Mouse (Mus musculus): ENCODE results near the gene Rpap3. TPM values are rescaled to one million over a fixed set of nuclear protein-coding genes. Genes with fewer than 3 reads are reported as not detected.

The Rpap3 gene
- polyA plus RNA-seq, 1 experiment: 16.4 TPM

- no peak overlapping the region for H3K4me3 ChIP-seq (ENCODE audit: insufficient read depth, poor library complexity, severe bottlenecking)
- no peaks in the 10 kb centered on the region for H3K79me3 ChIP-seq (ENCODE audit: low read depth)
- peaks cover 3% of the 10 kb centered on the region for H3K27me3 ChIP-seq (ENCODE audit: control insufficient read depth, insufficient read depth, insufficient read length)
- H3ac ChIP-seq (ENCODE audit: control insufficient read depth, insufficient read length, low read depth): no peak overlapping the region
- no peaks in the 10 kb centered on the region for H3K79me2 ChIP-seq (ENCODE audit: control insufficient read depth, insufficient read depth)
- no peaks in the 10 kb centered on the region for H3K36me3 ChIP-seq (ENCODE audit: control insufficient read depth, insufficient read depth)
- TF ChIP-seq MAX (IDR thresholded peaks at IDR 0.05) (no peak), MYOD1 (IDR thresholded peaks at IDR 0.05; ENCODE audit: control insufficient read depth, insufficient read length, low read depth) (peak; percentile 90)
These were observed 20.7 kb upstream of the Rpap3 start for GRCm38 (mm10) chr15:97726310-97726709.

DNA sequence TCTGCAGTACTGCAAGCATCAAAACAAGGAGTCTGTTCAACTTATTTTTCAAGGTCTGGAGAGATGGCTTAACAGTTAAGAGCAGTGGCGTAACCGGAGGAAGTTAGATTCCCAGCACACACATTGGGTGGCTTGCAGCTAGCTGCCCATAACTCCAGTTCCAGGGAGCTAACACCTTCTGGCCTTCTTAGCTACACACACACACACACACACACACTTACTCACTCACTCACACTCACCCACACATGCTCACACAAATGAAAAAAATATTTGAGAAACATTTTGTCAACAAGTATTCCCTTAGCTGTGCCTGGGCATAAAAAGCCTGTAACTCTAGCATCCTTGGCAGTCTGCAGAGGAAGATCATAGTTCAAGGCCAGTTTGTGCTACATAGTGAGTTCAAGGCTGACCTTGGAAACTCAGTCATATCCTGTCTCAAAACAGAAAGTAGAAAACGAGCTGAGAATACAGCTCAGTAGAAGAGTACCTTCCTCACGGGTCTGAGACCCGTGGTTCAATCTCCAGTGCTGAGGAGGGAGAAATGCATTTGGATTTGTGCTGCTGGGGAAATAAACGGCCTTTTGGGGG, 19.7 kb upstream of the Rpap3 start:
- no peak overlapping the region for H3K4me3 ChIP-seq (ENCODE audit: insufficient read depth, poor library complexity, severe bottlenecking)
- no peaks in the 10 kb centered on the region for H3K79me3 ChIP-seq (ENCODE audit: low read depth)
- peaks cover 3% of the 10 kb centered on the region for H3K27me3 ChIP-seq (ENCODE audit: control insufficient read depth, insufficient read depth, insufficient read length)
- H3K36me3 ChIP-seq (ENCODE audit: control insufficient read depth, insufficient read depth): no peaks in the 10 kb centered on the region
- no peaks in the 10 kb centered on the region for H3K79me2 ChIP-seq (ENCODE audit: control insufficient read depth, insufficient read depth)
- TF ChIP-seq USF1 (IDR thresholded peaks at IDR 0.05; ENCODE audit: low read depth): no peak
- H3ac ChIP-seq (ENCODE audit: control insufficient read depth, insufficient read length, low read depth): no peak overlapping the region

GRCm38 (mm10) chr15:97724346-97725197, 18.9 kb upstream of the Rpap3 start:
- Histone ChIP-seq H3K79me3 (ENCODE audit: low read depth) (no peaks in the 10 kb centered on the region), H3ac (ENCODE audit: control insufficient read depth, insufficient read length, low read depth) (no peak overlapping the region), H3K27me3 (ENCODE audit: control insufficient read depth, insufficient read depth, insufficient read length) (peaks cover 6% of the 10 kb centered on the region), H3K79me2 (ENCODE audit: control insufficient read depth, insufficient read depth) (no peaks in the 10 kb centered on the region), H3K4me3 (ENCODE audit: insufficient read depth, poor library complexity, severe bottlenecking) (no peak overlapping the region), H3K36me3 (ENCODE audit: control insufficient read depth, insufficient read depth) (no peaks in the 10 kb centered on the region)
- TF ChIP-seq CTCF (IDR thresholded peaks at IDR 0.05; ENCODE audit: control insufficient read depth, insufficient read depth, insufficient read length) (no peak), FOSL1 (IDR thresholded peaks at IDR 0.05; ENCODE audit: insufficient read depth, low read length, poor library complexity, severe bottlenecking) (no peak), MYOD1 (IDR thresholded peaks at IDR 0.05; ENCODE audit: control insufficient read depth, insufficient read length, low read depth) (no peak), MAX (IDR thresholded peaks at IDR 0.05) (no peak)

- H3ac ChIP-seq (ENCODE audit: control insufficient read depth, insufficient read length, low read depth): no peak overlapping the region
- H3K79me3 ChIP-seq (ENCODE audit: low read depth): no peaks in the 10 kb centered on the region
- no peak overlapping the region for H3K4me3 ChIP-seq (ENCODE audit: insufficient read depth, poor library complexity, severe bottlenecking)
- no peaks in the 10 kb centered on the region for H3K79me2 ChIP-seq (ENCODE audit: control insufficient read depth, insufficient read depth)
- H3K27me3 ChIP-seq (ENCODE audit: control insufficient read depth, insufficient read depth, insufficient read length): peaks cover 10% of the 10 kb centered on the region
- no peak for TF ChIP-seq CEBPB (IDR thresholded peaks at IDR 0.05; ENCODE audit: low read depth)
- TF ChIP-seq CTCF (IDR thresholded peaks at IDR 0.05; ENCODE audit: control insufficient read depth, insufficient read depth, insufficient read length): no peak
- no peak for TF ChIP-seq MYOG (IDR thresholded peaks at IDR 0.05; ENCODE audit: control insufficient read depth, extremely low read depth, insufficient read length)
- TF ChIP-seq USF1 (IDR thresholded peaks at IDR 0.05; ENCODE audit: low read depth): no peak
- TF ChIP-seq MAX (IDR thresholded peaks at IDR 0.05): no peak
- no peak for TF ChIP-seq MYOD1 (IDR thresholded peaks at IDR 0.05; ENCODE audit: control insufficient read depth, insufficient read length, low read depth)
- no peak for TF ChIP-seq FOSL1 (IDR thresholded peaks at IDR 0.05; ENCODE audit: insufficient read depth, low read length, poor library complexity, severe bottlenecking)
- no peaks in the 10 kb centered on the region for H3K36me3 ChIP-seq (ENCODE audit: control insufficient read depth, insufficient read depth)
These were observed 18.1 kb upstream of the Rpap3 start for GRCm38 (mm10) chr15:97723536-97724345.

GRCm38 (mm10) chr15:97721008-97721701, 15.5 kb upstream of the Rpap3 start:
- Histone ChIP-seq H3K27me3 (ENCODE audit: control insufficient read depth, insufficient read depth, insufficient read length) (peaks cover 10% of the 10 kb centered on the region), H3K36me3 (ENCODE audit: control insufficient read depth, insufficient read depth) (no peaks in the 10 kb centered on the region), H3K79me2 (ENCODE audit: control insufficient read depth, insufficient read depth) (no peaks in the 10 kb centered on the region), H3ac (ENCODE audit: control insufficient read depth, insufficient read length, low read depth) (no peak overlapping the region), H3K79me3 (ENCODE audit: low read depth) (no peaks in the 10 kb centered on the region), H3K4me3 (ENCODE audit: insufficient read depth, poor library complexity, severe bottlenecking) (no peak overlapping the region)
- no peak for TF ChIP-seq USF1 (IDR thresholded peaks at IDR 0.05; ENCODE audit: low read depth)
- no peak for TF ChIP-seq MAX (IDR thresholded peaks at IDR 0.05)
- TF ChIP-seq MYOG (IDR thresholded peaks at IDR 0.05; ENCODE audit: control insufficient read depth, extremely low read depth, insufficient read length): no peak
- TF ChIP-seq CTCF (IDR thresholded peaks at IDR 0.05; ENCODE audit: control insufficient read depth, insufficient read depth, insufficient read length): no peak
- TF ChIP-seq MYOD1 (IDR thresholded peaks at IDR 0.05; ENCODE audit: control insufficient read depth, insufficient read length, low read depth): no peak
- TF ChIP-seq FOSL1 (IDR thresholded peaks at IDR 0.05; ENCODE audit: insufficient read depth, low read length, poor library complexity, severe bottlenecking): no peak
- no peak for TF ChIP-seq CEBPB (IDR thresholded peaks at IDR 0.05; ENCODE audit: low read depth)
